Mouse (Mus musculus) c-Kit-negative CD71-positive TER-119-positive erythroid progenitor cells, embryonic 14.5 days (primary cell): ENCODE measurements around the gene Ppfia3.

ENCODE experiments used
- DNase-seq: peaks from one replicate; pipeline ENCODE4 v3.0.0-alpha.2; 2013; ENCODE audit warnings: low read depth, low spot score

Gene Ppfia3

DNA sequence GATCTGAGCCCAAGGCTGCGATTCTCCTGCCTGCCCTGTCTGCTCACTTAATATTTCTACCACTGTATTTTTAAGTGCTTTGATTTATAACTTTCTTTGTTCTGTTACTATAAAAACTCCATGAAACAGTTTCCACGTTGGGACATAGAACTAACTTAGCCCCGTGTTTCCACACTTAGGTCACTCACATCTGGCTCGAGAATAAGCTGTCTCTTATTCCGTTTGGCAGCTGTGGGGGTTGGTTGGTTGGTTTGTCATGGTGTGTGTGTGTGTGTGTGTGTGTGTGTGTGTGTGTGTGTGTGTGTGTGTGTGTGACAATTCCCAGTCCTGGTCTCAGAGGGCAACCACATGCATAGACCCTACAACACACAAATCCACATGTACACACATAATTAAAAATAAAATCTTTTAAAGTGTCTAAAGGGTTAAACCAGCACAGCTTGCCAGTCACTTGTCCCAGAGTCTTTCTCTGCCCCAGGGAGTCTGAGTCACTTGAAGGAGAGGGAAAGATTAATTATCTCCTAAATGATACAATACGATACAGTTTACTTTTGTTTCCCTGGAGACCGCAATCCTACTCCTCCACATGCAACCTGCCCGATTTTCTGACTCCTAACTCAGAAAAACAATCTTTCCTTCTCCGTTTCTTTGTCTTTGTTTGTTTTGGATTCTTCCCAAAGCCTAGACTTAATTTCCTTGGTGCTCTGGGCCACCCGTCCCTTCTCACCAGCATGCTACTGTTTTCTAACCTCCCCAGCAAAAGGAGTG, 53.9 kb downstream of the Ppfia3 start:
- no peak for DNase-seq

DNA sequence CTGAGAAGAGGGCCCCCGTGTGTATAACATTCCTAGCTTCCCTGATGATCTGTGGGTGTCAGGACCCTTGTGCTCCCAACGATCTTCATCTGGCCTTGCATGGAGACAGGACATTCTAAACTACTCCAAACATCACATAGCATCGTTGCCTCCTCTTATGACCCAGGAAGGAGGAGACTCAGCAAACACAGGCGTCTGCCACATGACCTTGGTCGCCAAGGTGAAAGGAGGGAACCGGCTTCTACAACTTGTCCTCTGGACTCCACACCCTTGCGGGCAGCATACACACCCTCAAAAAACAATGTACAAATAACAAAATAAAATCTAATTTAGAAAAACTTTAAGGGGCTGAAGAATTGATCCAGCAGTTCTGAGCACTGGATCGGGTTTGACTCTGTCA, 54.8 kb downstream of the Ppfia3 start:
- no peak for DNase-seq

- DNase-seq: no peak
Observed at GRCm38 (mm10) chr7:45309455-45309854, 57.4 kb downstream of the Ppfia3 start.

DNA sequence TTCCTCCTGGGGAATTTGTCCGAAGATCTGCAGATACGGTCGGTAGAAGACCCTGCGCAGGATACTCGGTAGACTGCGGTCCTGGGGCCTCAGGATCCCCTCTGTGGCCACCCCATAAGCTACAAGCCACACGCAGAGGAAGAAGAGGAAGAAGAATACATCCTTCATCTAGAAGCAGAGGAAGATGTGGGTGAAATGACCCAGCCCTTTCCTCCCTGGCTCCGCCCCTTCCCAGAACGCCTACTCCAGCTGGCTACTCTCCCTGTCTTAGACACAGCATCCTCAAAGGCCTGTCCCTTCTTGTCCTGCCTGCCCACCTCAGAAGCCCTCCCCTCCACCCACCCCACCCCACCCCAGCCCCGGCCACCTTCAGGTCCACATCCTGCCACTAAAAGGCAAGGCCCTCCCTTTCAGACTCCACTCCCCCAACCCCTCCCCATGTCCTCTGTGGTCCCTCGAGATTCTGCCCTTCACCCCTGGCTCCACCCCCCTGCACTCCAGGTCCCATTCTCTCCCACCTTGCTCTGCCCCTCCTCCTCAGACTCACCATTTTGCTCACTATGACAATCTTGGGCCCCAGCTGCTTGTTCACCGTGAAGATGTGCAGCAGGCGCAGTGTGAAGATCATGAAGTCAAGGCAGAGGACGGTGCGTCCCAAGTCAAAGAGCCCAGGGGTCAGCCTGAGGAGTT, 58.1 kb downstream of the Ppfia3 start:
- DNase-seq: no peak

GRCm38 (mm10) chr7:45305275-45305674, 61.5 kb downstream of the Ppfia3 start:
- DNase-seq: no peak

DNA sequence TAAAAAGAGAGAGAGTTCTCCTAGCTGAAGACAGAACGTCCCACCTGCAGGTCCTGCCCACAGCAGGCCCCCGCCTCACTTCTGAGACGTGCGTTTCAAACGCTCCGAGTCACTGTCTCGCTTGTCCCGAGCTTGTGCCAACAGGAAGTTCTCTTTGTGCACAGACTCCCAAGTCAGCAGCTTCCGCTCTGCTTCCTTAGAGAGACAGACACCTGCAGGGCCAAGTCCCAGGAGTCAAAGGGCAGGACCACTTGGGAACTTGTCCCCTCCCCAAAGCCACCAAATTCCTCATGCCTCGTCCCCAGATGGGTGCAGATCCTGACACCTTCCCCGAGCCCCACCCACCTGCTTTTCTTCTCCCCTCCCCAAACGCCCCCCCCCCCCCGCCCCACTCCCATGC, 62.0 kb downstream of the Ppfia3 start:
- DNase-seq: no peak

DNA sequence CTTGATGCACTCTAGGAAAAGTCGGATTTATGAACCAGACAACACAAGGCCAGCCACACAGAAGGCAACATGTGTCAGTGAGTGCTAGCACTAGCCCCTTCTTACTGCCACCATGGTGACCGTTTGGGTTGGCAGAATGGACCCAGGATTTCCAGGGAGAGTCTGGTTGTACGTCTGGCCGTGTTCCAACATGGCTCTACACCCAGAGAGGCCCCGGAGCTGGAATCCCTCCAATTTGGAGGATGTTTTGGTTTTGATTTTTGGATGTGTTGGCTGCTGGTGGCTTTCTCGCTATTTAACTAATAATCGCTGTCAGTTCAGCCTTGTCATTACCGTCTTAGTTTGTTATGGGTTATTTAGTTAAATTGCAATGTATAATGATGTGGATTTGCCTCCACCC, 64.2 kb downstream of the Ppfia3 start:
- no peak for DNase-seq

DNA sequence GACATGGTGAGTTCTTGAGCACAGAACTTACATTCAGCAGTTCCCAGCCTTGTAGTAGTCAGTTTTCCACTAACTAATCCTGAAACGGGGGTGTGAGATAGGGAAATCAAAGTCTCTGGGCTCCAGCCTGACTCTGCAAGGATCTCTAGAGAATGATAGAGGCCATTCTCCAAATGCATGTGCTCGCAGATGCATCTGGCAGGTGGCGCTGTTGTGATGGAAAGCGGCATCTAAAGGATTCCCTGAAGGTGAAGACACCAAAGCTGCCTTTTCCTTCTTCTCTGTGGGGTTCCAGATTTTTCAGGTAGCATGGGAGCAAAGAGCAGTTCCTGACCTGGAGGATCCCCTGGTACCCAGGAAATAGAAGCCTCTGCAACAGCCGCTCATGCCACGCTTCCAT, 66.5 kb downstream of the Ppfia3 start:
- DNase-seq: no peak

GRCm38 (mm10) chr7:45299752-45300151, 67.1 kb downstream of the Ppfia3 start:
- DNase-seq: no peak

DNA sequence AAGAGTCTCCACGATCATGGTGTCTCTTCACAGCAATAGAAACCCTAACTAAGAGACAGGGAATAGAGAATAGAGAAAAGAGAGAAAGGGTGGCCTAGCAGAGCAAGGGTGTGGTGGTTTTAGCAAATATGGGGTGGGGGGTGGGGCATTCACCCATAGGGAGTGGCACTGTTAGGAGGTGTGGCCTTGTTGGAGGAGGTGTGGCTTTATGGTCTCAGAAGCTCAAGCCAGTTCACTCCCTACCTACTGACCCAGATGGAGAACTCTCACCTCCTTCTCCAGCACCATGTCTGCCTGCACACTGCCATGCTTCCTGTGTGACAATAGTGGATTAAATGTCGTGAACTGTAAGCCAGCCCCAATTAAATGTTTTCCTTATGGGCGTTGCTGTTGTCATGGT, 69.3 kb downstream of the Ppfia3 start:
- DNase-seq: no peak

GRCm38 (mm10) chr7:45296626-45297025, 70.2 kb downstream of the Ppfia3 start:
- DNase-seq: no peak
